Mouse (Mus musculus): ENCODE results near the gene Thy1. TPM values are rescaled to one million over a fixed set of nuclear protein-coding genes. Genes with fewer than 3 reads are reported as not detected.

The Thy1 gene
- 74.5 and 79.4 TPM in 2 replicates for polyA plus RNA-seq (2015; fragmentation: Nextera tagmentation; extraction: Ambion mirVana)

GRCm38 (mm10) chr9:44042836-44043707, at the start of gene Thy1:
Thy1 (plus strand) TSS chr9:44043384.

GRCm38 (mm10) chr9:44066785-44067225, 23.6 kb downstream of the Thy1 start, which contains the start of gene Usp2:
Usp2 (plus strand) TSS chr9:44067021.

Other genes starting within 250 kb of the Thy1 start
- 16.8 and 19.7 TPM in 2 replicates for gene Usp2, start 23.6 kb downstream of the Thy1 start, polyA plus RNA-seq (2015; fragmentation: Nextera tagmentation; extraction: Ambion mirVana)
- gene Mfrp, start 58.3 kb downstream of the Thy1 start, polyA plus RNA-seq (2015; fragmentation: Nextera tagmentation; extraction: Ambion mirVana): 0.08 TPM in 1 of 2 replicates, not detected in the other
- 17.6 and 18.5 TPM in 2 replicates for gene C1qtnf5, start 63.9 kb downstream of the Thy1 start, polyA plus RNA-seq (2015; fragmentation: Nextera tagmentation; extraction: Ambion mirVana)
- 0.12 and 0.18 TPM in 2 replicates for gene Gm49380, start 70.1 kb downstream of the Thy1 start, polyA plus RNA-seq (2015; fragmentation: Nextera tagmentation; extraction: Ambion mirVana)
- gene Rnf26, start 70.1 kb downstream of the Thy1 start, polyA plus RNA-seq (2015; fragmentation: Nextera tagmentation; extraction: Ambion mirVana): 33.2 and 35.4 TPM in 2 replicates
- gene Mcam, start 91.1 kb downstream of the Thy1 start, polyA plus RNA-seq (2015; fragmentation: Nextera tagmentation; extraction: Ambion mirVana): 15.3 and 17.2 TPM in 2 replicates
- 11.6 and 14.1 TPM in 2 replicates for gene Cbl, start 190.7 kb downstream of the Thy1 start, polyA plus RNA-seq (2015; fragmentation: Nextera tagmentation; extraction: Ambion mirVana)
- gene Ccdc153, start 197.3 kb downstream of the Thy1 start, polyA plus RNA-seq (2015; fragmentation: Nextera tagmentation; extraction: Ambion mirVana): 2.4 and 3.0 TPM in 2 replicates
- 0.19 and 0.31 TPM in 2 replicates for gene Pdzd3, start 208.1 kb downstream of the Thy1 start, polyA plus RNA-seq (2015; fragmentation: Nextera tagmentation; extraction: Ambion mirVana)
- gene Nlrx1, start 225.2 kb downstream of the Thy1 start, polyA plus RNA-seq (2015; fragmentation: Nextera tagmentation; extraction: Ambion mirVana): 5.8 and 6.6 TPM in 2 replicates
- 26.9 and 28.9 TPM in 2 replicates for gene Abcg4, start 245.2 kb downstream of the Thy1 start, polyA plus RNA-seq (2015; fragmentation: Nextera tagmentation; extraction: Ambion mirVana)